Mouse (Mus musculus): Measurements from ENCODE around the gene Nudt13. TPM values are rescaled to one million over a fixed set of nuclear protein-coding genes. Genes with fewer than 3 reads are reported as not detected.

Nudt13 gene
- 92.5 and 106 TPM in 2 replicates for polyA plus RNA-seq (2012; ENCODE audit: insufficient read depth, insufficient read length, missing spikeins)

- H3K4me3 ChIP-seq (ENCODE audit: insufficient read depth, low read depth, low read length): peak within 1 kb of the TSS; percentile 67
- H3K4me1 ChIP-seq (ENCODE audit: control insufficient read depth, insufficient read depth, insufficient read length, low read length): peaks cover 8% of the 10 kb centered on the region
- peak within 1 kb of the TSS; percentile 73 for H3K27ac ChIP-seq (replicated peaks; ENCODE audit: low read depth, low read length)
These were observed at the start of gene Nudt13 for GRCm38 (mm10) chr14:20294117-20294892. Gene Nudt13 (plus strand): TSS chr14:20294697.

GRCm38 (mm10) chr14:20245318-20245717 is 49.2 kb upstream of the Nudt13 start:
- H3K4me1 ChIP-seq (ENCODE audit: control insufficient read depth, insufficient read depth, insufficient read length, low read length): no peaks in the 10 kb centered on the region
- H3K4me3 ChIP-seq (ENCODE audit: insufficient read depth, low read depth, low read length): no peak overlapping the region
- H3K27ac ChIP-seq (replicated peaks; ENCODE audit: low read depth, low read length): no peak overlapping the region

- Histone ChIP-seq H3K4me1 (ENCODE audit: control insufficient read depth, insufficient read depth, insufficient read length, low read length) (no peaks in the 10 kb centered on the region), H3K27ac (replicated peaks; ENCODE audit: low read depth, low read length) (no peak overlapping the region), H3K4me3 (ENCODE audit: insufficient read depth, low read depth, low read length) (no peak overlapping the region)
These were observed 48.6 kb upstream of the Nudt13 start for GRCm38 (mm10) chr14:20245861-20246260.

GRCm38 (mm10) chr14:20246811-20247266 is 47.7 kb upstream of the Nudt13 start:
- H3K27ac ChIP-seq (replicated peaks; ENCODE audit: low read depth, low read length): no peak overlapping the region
- H3K4me3 ChIP-seq (ENCODE audit: insufficient read depth, low read depth, low read length): no peak overlapping the region
- H3K4me1 ChIP-seq (ENCODE audit: control insufficient read depth, insufficient read depth, insufficient read length, low read length): no peaks in the 10 kb centered on the region

GRCm38 (mm10) chr14:20248001-20248400 is 46.5 kb upstream of the Nudt13 start:
- no peak overlapping the region for H3K27ac ChIP-seq (replicated peaks; ENCODE audit: low read depth, low read length)
- no peaks in the 10 kb centered on the region for H3K4me1 ChIP-seq (ENCODE audit: control insufficient read depth, insufficient read depth, insufficient read length, low read length)
- H3K4me3 ChIP-seq (ENCODE audit: insufficient read depth, low read depth, low read length): no peak overlapping the region

GRCm38 (mm10) chr14:20250237-20251171 is 44.0 kb upstream of the Nudt13 start:
- H3K4me1 ChIP-seq (ENCODE audit: control insufficient read depth, insufficient read depth, insufficient read length, low read length): no peaks in the 10 kb centered on the region

GRCm38 (mm10) chr14:20258185-20259113 is 36.0 kb upstream of the Nudt13 start:
- Histone ChIP-seq H3K4me1 (ENCODE audit: control insufficient read depth, insufficient read depth, insufficient read length, low read length) (no peaks in the 10 kb centered on the region), H3K4me3 (ENCODE audit: insufficient read depth, low read depth, low read length) (no peak overlapping the region), H3K27ac (replicated peaks; ENCODE audit: low read depth, low read length) (no peak overlapping the region)

More at GRCm38 (mm10) chr14:20250237-20251171, 44.0 kb upstream of the Nudt13 start:
- H3K4me3 ChIP-seq (ENCODE audit: insufficient read depth, low read depth, low read length): no peak overlapping the region
- no peak overlapping the region for H3K27ac ChIP-seq (replicated peaks; ENCODE audit: low read depth, low read length)

GRCm38 (mm10) chr14:20262346-20262745 is 32.2 kb upstream of the Nudt13 start:
- Histone ChIP-seq H3K4me1 (ENCODE audit: control insufficient read depth, insufficient read depth, insufficient read length, low read length) (no peaks in the 10 kb centered on the region), H3K4me3 (ENCODE audit: insufficient read depth, low read depth, low read length) (no peak overlapping the region), H3K27ac (replicated peaks; ENCODE audit: low read depth, low read length) (no peak overlapping the region)

- Histone ChIP-seq H3K4me1 (ENCODE audit: control insufficient read depth, insufficient read depth, insufficient read length, low read length) (no peaks in the 10 kb centered on the region), H3K27ac (replicated peaks; ENCODE audit: low read depth, low read length) (no peak overlapping the region), H3K4me3 (ENCODE audit: insufficient read depth, low read depth, low read length) (no peak overlapping the region)
These were observed 26.1 kb upstream of the Nudt13 start for GRCm38 (mm10) chr14:20268421-20268820.

- Histone ChIP-seq H3K27ac (replicated peaks; ENCODE audit: low read depth, low read length) (no peak within 1 kb of the TSS), H3K4me3 (ENCODE audit: insufficient read depth, low read depth, low read length) (no peak within 1 kb of the TSS), H3K4me1 (ENCODE audit: control insufficient read depth, insufficient read depth, insufficient read length, low read length) (no peaks in the 10 kb centered on the region)
These were observed 25.3 kb upstream of the Nudt13 start, which contains the start of gene Kcnk16 for GRCm38 (mm10) chr14:20269082-20269809. Gene Kcnk16 (minus strand): TSS chr14:20269199.

- Histone ChIP-seq H3K4me1 (ENCODE audit: control insufficient read depth, insufficient read depth, insufficient read length, low read length) (peaks cover 4% of the 10 kb centered on the region; the same call in 1 of the 2 replicates), H3K4me3 (ENCODE audit: insufficient read depth, low read depth, low read length) (no peak overlapping the region), H3K27ac (replicated peaks; ENCODE audit: low read depth, low read length) (no peak overlapping the region)
These were observed 3.1 kb upstream of the Nudt13 start for GRCm38 (mm10) chr14:20291391-20291790.

GRCm38 (mm10) chr14:20294947-20295346 is 450 bp downstream of the Nudt13 start:
- Histone ChIP-seq H3K4me3 (ENCODE audit: insufficient read depth, low read depth, low read length) (peak overlapping the region; percentile 67), H3K27ac (replicated peaks; ENCODE audit: low read depth, low read length) (no peak overlapping the region; the same call in 1 of the 2 replicates), H3K4me1 (ENCODE audit: control insufficient read depth, insufficient read depth, insufficient read length, low read length) (peaks cover 8% of the 10 kb centered on the region)

GRCm38 (mm10) chr14:20297616-20298015 is 3.1 kb downstream of the Nudt13 start:
- Histone ChIP-seq H3K4me3 (ENCODE audit: insufficient read depth, low read depth, low read length) (no peak overlapping the region), H3K27ac (replicated peaks; ENCODE audit: low read depth, low read length) (peak overlapping the region; percentile 86), H3K4me1 (ENCODE audit: control insufficient read depth, insufficient read depth, insufficient read length, low read length) (peaks cover 10% of the 10 kb centered on the region)

GRCm38 (mm10) chr14:20298131-20298530 is 3.6 kb downstream of the Nudt13 start:
- Histone ChIP-seq H3K4me3 (ENCODE audit: insufficient read depth, low read depth, low read length) (no peak overlapping the region), H3K27ac (replicated peaks; ENCODE audit: low read depth, low read length) (peak overlapping the region; percentile 83), H3K4me1 (ENCODE audit: control insufficient read depth, insufficient read depth, insufficient read length, low read length) (peaks cover 10% of the 10 kb centered on the region)
